Mouse (Mus musculus): Measurements from ENCODE around the gene Phlpp2. TPM values are rescaled to one million over a fixed set of nuclear protein-coding genes. Genes with fewer than 3 reads are reported as not detected.

The Phlpp2 gene
- total RNA-seq, 1 experiment = 2.9 TPM

GRCm38 (mm10) chr8:109979339-109979738 is 111.0 kb downstream of the Phlpp2 start:
- in situ Hi-C loops (cut with MboI; ENCODE audit: low sequenced_read_pairs in 2 of 2, unreplicated experiment in 2 of 2) = no loop called here
- no peak overlapping the region for H3K4me3 ChIP-seq (ENCODE audit: insufficient read depth in 1 of 2, low read depth in 1 of 2, low read length in 2 of 2, poor library complexity in 1 of 2, severe bottlenecking in 1 of 2)
- H3K27ac ChIP-seq (ENCODE audit: insufficient read depth, low read depth, low read length, poor library complexity, severe bottlenecking) = no peak overlapping the region
- TF ChIP-seq ZC3H11A (IDR thresholded peaks at IDR 0.05; ENCODE audit: borderline replicate concordance, low read depth, low read length) = no peak
- TF ChIP-seq MAFK (IDR thresholded peaks at IDR 0.05; ENCODE audit: insufficient read depth, low read depth, low read length) = no peak
- TF ChIP-seq HCFC1 (IDR thresholded peaks at IDR 0.05; ENCODE audit: borderline replicate concordance, insufficient read depth, low read length) = no peak
- no peak for TF ChIP-seq CHD2 (IDR thresholded peaks at IDR 0.05; ENCODE audit: low read depth, low read length)
- TF ChIP-seq ZNF384 (IDR thresholded peaks at IDR 0.05; ENCODE audit: low read depth, low read length) = no peak
- H3K9ac ChIP-seq (ENCODE audit: insufficient read depth, low read depth, low read length, poor library complexity, severe bottlenecking) = no peak overlapping the region
- no peak for DNase-seq (ENCODE audit: low read depth, low spot score)
- no peaks in the 10 kb centered on the region for H3K9me3 ChIP-seq (ENCODE audit: control insufficient read depth, insufficient read depth, low read depth, low read length)
- no peaks in the 10 kb centered on the region for H3K36me3 ChIP-seq (ENCODE audit: control insufficient read depth, insufficient read depth, low read length, poor library complexity, severe bottlenecking)
- no peaks in the 10 kb centered on the region for H3K4me1 ChIP-seq (ENCODE audit: control insufficient read depth in 2 of 2, insufficient read depth in 2 of 2, low read length in 2 of 2, poor library complexity in 1 of 2)

DNA sequence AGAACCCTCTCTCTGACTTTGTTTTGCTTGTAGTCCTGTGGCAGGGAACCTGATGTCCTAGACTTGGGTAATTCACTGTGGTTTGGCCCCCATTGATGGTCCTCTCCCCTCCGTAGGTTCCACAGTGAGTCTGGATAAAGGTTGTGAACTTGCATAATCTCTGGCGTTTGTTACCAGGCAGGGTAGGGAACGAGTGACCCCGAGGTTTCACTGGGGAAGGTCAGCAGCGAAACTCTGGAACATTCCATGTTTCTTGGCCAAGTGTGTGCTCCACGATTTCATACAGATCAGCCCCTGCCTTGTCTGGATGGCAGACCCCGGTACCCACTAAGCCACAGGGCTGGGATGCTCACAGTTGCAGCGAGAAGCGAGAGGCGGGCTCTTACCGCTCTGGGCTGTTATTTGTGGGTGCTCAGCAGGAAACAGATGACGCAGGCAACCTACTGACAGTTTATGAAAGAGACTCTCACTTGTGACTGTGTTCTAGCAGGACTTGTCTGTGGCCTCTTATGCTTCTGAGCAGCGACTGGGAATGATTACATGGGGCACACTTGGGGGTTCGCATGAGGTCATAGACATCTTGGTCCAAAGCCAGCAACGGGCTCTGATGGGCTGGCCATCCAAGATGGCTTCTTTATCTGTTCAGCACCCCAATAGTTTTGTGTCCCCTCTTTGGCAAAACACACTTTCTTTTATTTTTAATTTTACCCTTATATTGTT is 114.2 kb downstream of the Phlpp2 start:
- Histone ChIP-seq H3K4me3 (ENCODE audit: insufficient read depth in 1 of 2, low read depth in 1 of 2, low read length in 2 of 2, poor library complexity in 1 of 2, severe bottlenecking in 1 of 2) (no peak overlapping the region), H3K9ac (ENCODE audit: insufficient read depth, low read depth, low read length, poor library complexity, severe bottlenecking) (no peak overlapping the region), H3K9me3 (ENCODE audit: control insufficient read depth, insufficient read depth, low read depth, low read length) (no peaks in the 10 kb centered on the region), H3K36me3 (ENCODE audit: control insufficient read depth, insufficient read depth, low read length, poor library complexity, severe bottlenecking) (no peaks in the 10 kb centered on the region), H3K27ac (ENCODE audit: insufficient read depth, low read depth, low read length, poor library complexity, severe bottlenecking) (no peak overlapping the region), H3K4me1 (ENCODE audit: control insufficient read depth in 2 of 2, insufficient read depth in 2 of 2, low read length in 2 of 2, poor library complexity in 1 of 2) (no peaks in the 10 kb centered on the region)
- in situ Hi-C loops (cut with MboI; ENCODE audit: low sequenced_read_pairs in 2 of 2, unreplicated experiment in 2 of 2) = no loop called here
- no peak for DNase-seq (ENCODE audit: low read depth, low spot score)
- TF ChIP-seq CHD2 (IDR thresholded peaks at IDR 0.05; ENCODE audit: low read depth, low read length) (no peak), ZC3H11A (IDR thresholded peaks at IDR 0.05; ENCODE audit: borderline replicate concordance, low read depth, low read length) (no peak), MAFK (IDR thresholded peaks at IDR 0.05; ENCODE audit: insufficient read depth, low read depth, low read length) (no peak), ZNF384 (IDR thresholded peaks at IDR 0.05; ENCODE audit: low read depth, low read length) (no peak), HCFC1 (IDR thresholded peaks at IDR 0.05; ENCODE audit: borderline replicate concordance, insufficient read depth, low read length) (no peak)

- no peaks in the 10 kb centered on the region for H3K36me3 ChIP-seq (ENCODE audit: control insufficient read depth, insufficient read depth, low read length, poor library complexity, severe bottlenecking)
- no peak overlapping the region for H3K4me3 ChIP-seq (ENCODE audit: insufficient read depth in 1 of 2, low read depth in 1 of 2, low read length in 2 of 2, poor library complexity in 1 of 2, severe bottlenecking in 1 of 2)
- no peaks in the 10 kb centered on the region for H3K9me3 ChIP-seq (ENCODE audit: control insufficient read depth, insufficient read depth, low read depth, low read length)
- TF ChIP-seq ZNF384 (IDR thresholded peaks at IDR 0.05; ENCODE audit: low read depth, low read length) (no peak), MAFK (IDR thresholded peaks at IDR 0.05; ENCODE audit: insufficient read depth, low read depth, low read length) (no peak), ZC3H11A (IDR thresholded peaks at IDR 0.05; ENCODE audit: borderline replicate concordance, low read depth, low read length) (no peak), CHD2 (IDR thresholded peaks at IDR 0.05; ENCODE audit: low read depth, low read length) (no peak), HCFC1 (IDR thresholded peaks at IDR 0.05; ENCODE audit: borderline replicate concordance, insufficient read depth, low read length) (no peak)
- no peak overlapping the region for H3K9ac ChIP-seq (ENCODE audit: insufficient read depth, low read depth, low read length, poor library complexity, severe bottlenecking)
- in situ Hi-C loops (cut with MboI; ENCODE audit: low sequenced_read_pairs in 2 of 2, unreplicated experiment in 2 of 2) = no loop called here
- H3K4me1 ChIP-seq (ENCODE audit: control insufficient read depth in 2 of 2, insufficient read depth in 2 of 2, low read length in 2 of 2, poor library complexity in 1 of 2) = no peaks in the 10 kb centered on the region
- H3K27ac ChIP-seq (ENCODE audit: insufficient read depth, low read depth, low read length, poor library complexity, severe bottlenecking) = no peak overlapping the region
- DNase-seq (ENCODE audit: low read depth, low spot score) = no peak
Observed at GRCm38 (mm10) chr8:109983944-109984343, 115.6 kb downstream of the Phlpp2 start.

DNA sequence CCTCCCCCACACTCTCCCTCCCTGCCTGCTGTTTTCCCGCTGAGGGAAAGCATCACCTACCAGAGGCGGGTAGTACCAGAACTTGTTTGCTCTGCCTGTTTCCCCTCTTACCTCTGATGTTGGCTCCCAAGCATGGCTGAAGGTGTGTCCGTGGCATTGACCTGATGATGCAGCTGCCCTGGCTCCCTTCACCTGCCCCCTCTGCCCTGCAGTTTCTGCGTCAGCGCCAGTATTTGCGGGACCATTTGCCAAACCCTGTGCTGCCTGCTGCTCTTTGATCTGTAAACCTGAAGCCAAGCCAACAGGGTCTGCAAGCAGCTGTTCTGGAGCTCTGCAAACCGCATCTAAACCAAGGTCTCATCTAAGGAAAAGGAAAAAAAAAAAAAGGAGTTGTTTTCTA is 118.0 kb downstream of the Phlpp2 start:
- H3K27ac ChIP-seq (ENCODE audit: insufficient read depth, low read depth, low read length, poor library complexity, severe bottlenecking) = no peak overlapping the region
- in situ Hi-C loops (cut with MboI; ENCODE audit: low sequenced_read_pairs in 2 of 2, unreplicated experiment in 2 of 2) = no loop called here
- no peak for TF ChIP-seq HCFC1 (IDR thresholded peaks at IDR 0.05; ENCODE audit: borderline replicate concordance, insufficient read depth, low read length)
- no peak for TF ChIP-seq ZC3H11A (IDR thresholded peaks at IDR 0.05; ENCODE audit: borderline replicate concordance, low read depth, low read length)
- TF ChIP-seq ZNF384 (IDR thresholded peaks at IDR 0.05; ENCODE audit: low read depth, low read length) = no peak
- no peak for TF ChIP-seq CHD2 (IDR thresholded peaks at IDR 0.05; ENCODE audit: low read depth, low read length)
- no peak for TF ChIP-seq MAFK (IDR thresholded peaks at IDR 0.05; ENCODE audit: insufficient read depth, low read depth, low read length)
- H3K9me3 ChIP-seq (ENCODE audit: control insufficient read depth, insufficient read depth, low read depth, low read length) = no peaks in the 10 kb centered on the region
- no peaks in the 10 kb centered on the region for H3K4me1 ChIP-seq (ENCODE audit: control insufficient read depth in 2 of 2, insufficient read depth in 2 of 2, low read length in 2 of 2, poor library complexity in 1 of 2)
- DNase-seq (ENCODE audit: low read depth, low spot score) = no peak
- H3K4me3 ChIP-seq (ENCODE audit: insufficient read depth in 1 of 2, low read depth in 1 of 2, low read length in 2 of 2, poor library complexity in 1 of 2, severe bottlenecking in 1 of 2) = no peak overlapping the region
- H3K36me3 ChIP-seq (ENCODE audit: control insufficient read depth, insufficient read depth, low read length, poor library complexity, severe bottlenecking) = no peaks in the 10 kb centered on the region
- no peak overlapping the region for H3K9ac ChIP-seq (ENCODE audit: insufficient read depth, low read depth, low read length, poor library complexity, severe bottlenecking)

Data from ES-E14 (cell line).